Mouse (Mus musculus) cerebellum, adult 8-10 months (tissue): ENCODE measurements at regions not wholly inside any gene's neighbourhood (a gene's known extent, or its start where the extent isn't known, plus 50 kb on each side); places are given as distances from the start of the nearest gene placed in this dataset.
A peak's percentile ranks its signal among the peaks of the same experiment; 100 is the strongest.

Experiments used
- DNase-seq: peaks from one replicate; pipeline ENCODE4 v3.0.0; 2022

DNA sequence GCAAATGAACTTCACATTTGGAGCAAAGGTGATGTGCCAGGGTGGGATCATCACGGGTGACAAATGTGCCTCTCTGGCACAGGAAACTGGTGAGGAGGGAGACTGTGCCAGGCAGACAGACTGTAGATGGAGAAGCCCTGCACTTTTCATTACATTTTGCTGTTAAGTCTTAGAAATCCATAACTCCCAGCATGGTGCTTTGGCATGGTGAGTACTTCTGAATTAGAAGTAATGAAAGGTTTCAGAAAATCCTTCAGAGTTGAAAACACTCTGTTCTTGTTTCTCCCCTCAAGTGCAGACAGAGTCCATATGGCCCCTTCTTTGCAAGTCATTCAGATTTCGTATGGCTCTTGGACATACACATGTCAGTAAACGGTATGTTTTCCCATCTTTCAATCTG lies 528.2 kb downstream of the Kctd8 start:
- DNase-seq: peak; percentile 3

DNA sequence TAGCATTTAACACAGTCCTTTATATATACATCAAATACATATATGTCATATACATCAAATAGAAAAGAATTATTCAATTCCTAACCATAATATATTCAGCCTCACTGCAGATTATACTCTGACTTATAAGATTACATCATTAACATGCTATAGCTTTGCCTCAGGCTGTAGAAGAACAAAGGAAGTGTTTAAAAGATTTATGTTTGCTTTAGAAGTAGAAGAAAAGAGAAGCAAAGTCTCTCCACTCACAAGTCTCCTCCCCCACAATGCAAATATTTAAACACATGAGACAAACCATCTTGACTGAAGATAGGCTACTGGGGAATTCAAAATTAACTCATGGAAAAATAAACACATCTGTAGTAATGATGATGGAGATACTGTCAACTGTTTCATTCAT lies 531.5 kb downstream of the Kctd8 start:
- DNase-seq: no peak
